Mouse (Mus musculus) embryonic facial prominence, embryonic 14.5 days (tissue): ENCODE measurements at regions not wholly inside any gene's neighbourhood (a gene's known extent, or its start where the extent isn't known, plus 50 kb on each side); places are given as distances from the start of the nearest gene placed in this dataset. TPM values are rescaled to one million over a fixed set of nuclear protein-coding genes. Genes with fewer than 3 reads are reported as not detected.

Source experiments
- ATAC-seq: fragments of 200-750 bp; cut with Nextera tagmentation; 2 replicates; pipeline ENCODE4 v1.8.0; 2017; ENCODE audit warnings: low read depth, moderate number of reproducible peaks, moderate TSS enrichment
- DNase-seq: peaks from one replicate; pipeline ENCODE4 v3.0.0-alpha.2; 2015; ENCODE audit warnings: low spot score
- H3K27ac ChIP-seq: fragments of 300-500 bp; sonication (generic); replicated peaks from 2 replicates; pipeline ENCODE4 v1.5.1; 2014; ENCODE audit warnings: low read depth, mild to moderate bottlenecking, low read length, moderate library complexity
- H3K27me3 ChIP-seq: fragments of 300-500 bp; sonication (generic); replicated peaks from 2 replicates; pipeline ENCODE4 v1.6.1; 2014; ENCODE audit warnings: low read length; ENCODE audit not compliant: control insufficient read depth, insufficient read depth
- H3K36me3 ChIP-seq: fragments of 300-500 bp; sonication (generic); 2 replicates; pipeline ENCODE4 v1.6.1; 2014; ENCODE audit warnings: low read length, mixed read lengths; ENCODE audit not compliant: control insufficient read depth, insufficient read depth
- H3K4me1 ChIP-seq: fragments of 300-500 bp; sonication (generic); 2 replicates; pipeline ENCODE4 v1.6.1; 2014; ENCODE audit warnings: antibody characterized with exemption, low read length; ENCODE audit not compliant: control insufficient read depth, insufficient read depth
- H3K4me2 ChIP-seq: fragments of 300-500 bp; sonication (generic); 2 replicates; pipeline ENCODE4 v1.6.1; 2014; ENCODE audit warnings: low read depth, mild to moderate bottlenecking, low read length, moderate library complexity, mixed read lengths
- H3K4me3 ChIP-seq: fragments of 300-500 bp; sonication (generic); 2 replicates; pipeline ENCODE4 v1.5.1; 2014; ENCODE audit warnings: low read depth, mild to moderate bottlenecking, low read length
- H3K9ac ChIP-seq: fragments of 300-500 bp; sonication (generic); 2 replicates; pipeline ENCODE4 v1.6.1; 2014; ENCODE audit warnings: low read depth, mild to moderate bottlenecking, low read length, moderate library complexity, mixed read lengths
- H3K9me3 ChIP-seq: fragments of 300-500 bp; sonication (generic); 2 replicates; pipeline ENCODE4 v1.6.1; 2016; ENCODE audit warnings: low read length; ENCODE audit not compliant: control insufficient read depth
- WGBS: fragments of 180-500 bp; shearing (Covaris S2); extraction: QIAGEN DNeasy Blood & Tissue Kit; methylation state at CpG from one replicate; pipeline ENCODE4 v1.1.7; 2014; 5-methylcytosine and 5-hydroxymethylcytosine counted together
- microRNA-seq: library from miRNA; unstranded; fragments of <30 nt; microRNA quantifications from one replicate; pipeline ENCODE4, GENCODE M21; 2016; ENCODE audit warnings: borderline number of aligned reads

DNA sequence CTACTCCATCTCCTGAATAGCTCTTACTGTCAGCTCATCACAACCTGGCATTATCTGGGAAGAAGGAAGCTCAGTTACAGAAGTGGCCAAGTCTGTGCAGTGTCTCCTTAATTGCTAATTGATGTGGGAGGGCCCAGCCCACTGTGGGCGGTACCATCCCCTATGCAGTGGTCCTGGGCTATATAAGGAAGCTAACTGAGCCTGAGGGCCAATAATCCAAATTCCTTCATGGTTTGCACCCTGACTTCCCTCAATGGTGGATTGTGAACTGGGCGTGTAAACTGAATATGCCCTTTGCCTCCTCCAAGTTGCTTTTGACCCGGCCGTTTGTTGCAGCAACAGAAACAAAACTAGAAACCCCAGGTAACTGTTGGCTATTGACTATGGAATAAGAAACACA lies 57.8 kb upstream of the Pmfbp1 start:
- Histone ChIP-seq H3K4me1 (no peaks in the 10 kb centered on the region), H3K9ac (no peak overlapping the region), H3K27me3 (no peaks in the 10 kb centered on the region), H3K27ac (no peak overlapping the region), H3K36me3 (no peaks in the 10 kb centered on the region), H3K4me2 (no peak overlapping the region), H3K9me3 (no peaks in the 10 kb centered on the region), H3K4me3 (no peak overlapping the region)
- 92% methylated on average over 4 of the region's 4 CpGs for WGBS
- DNase-seq (no peak), ATAC-seq (no peak)

DNA sequence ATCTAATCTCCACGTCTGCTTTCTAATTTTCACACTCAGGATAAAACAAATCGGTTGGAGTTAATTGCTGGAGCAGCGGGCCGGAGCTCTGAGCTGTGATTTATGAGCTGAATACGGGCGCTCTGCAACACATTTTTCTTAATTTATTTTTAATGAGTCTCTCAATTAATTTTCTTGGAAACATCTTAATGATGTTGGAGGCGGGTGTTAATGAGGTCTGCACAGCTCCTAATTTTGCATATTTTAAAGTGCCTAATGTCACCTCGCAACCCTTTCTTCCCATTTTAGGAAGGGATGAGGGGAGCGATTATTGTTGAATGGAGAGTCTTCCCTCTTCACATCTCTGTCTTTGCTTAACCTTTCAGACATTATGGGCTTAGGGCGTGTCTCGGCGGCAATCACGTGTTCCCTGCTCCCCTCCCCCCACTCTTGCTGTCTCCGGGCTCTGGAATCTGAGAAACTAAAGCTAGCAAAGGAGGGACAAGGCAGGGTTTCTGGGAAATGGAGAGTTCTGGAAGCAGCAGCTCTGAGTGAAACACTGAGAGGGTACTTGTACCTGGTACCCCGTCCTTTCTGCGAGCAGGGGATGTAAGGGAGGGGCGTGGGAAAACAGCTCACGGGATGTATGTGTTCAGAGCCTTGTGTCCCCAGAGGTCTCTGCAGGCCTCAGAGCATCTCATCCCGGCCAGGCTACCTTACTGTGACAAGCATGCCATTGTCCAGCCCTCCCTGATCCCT lies 56.8 kb upstream of the Pmfbp1 start:
- Histone ChIP-seq H3K9ac (no peak overlapping the region), H3K27ac (no peak overlapping the region), H3K27me3 (no peaks in the 10 kb centered on the region), H3K4me2 (peak overlapping the region; percentile 34), H3K36me3 (no peaks in the 10 kb centered on the region), H3K9me3 (no peaks in the 10 kb centered on the region), H3K4me1 (no peaks in the 10 kb centered on the region), H3K4me3 (no peak overlapping the region)
- peak; percentile 40 for DNase-seq
- WGBS, result 51% methylated on average over 19 of the region's 19 CpGs
- ATAC-seq, result no peak

DNA sequence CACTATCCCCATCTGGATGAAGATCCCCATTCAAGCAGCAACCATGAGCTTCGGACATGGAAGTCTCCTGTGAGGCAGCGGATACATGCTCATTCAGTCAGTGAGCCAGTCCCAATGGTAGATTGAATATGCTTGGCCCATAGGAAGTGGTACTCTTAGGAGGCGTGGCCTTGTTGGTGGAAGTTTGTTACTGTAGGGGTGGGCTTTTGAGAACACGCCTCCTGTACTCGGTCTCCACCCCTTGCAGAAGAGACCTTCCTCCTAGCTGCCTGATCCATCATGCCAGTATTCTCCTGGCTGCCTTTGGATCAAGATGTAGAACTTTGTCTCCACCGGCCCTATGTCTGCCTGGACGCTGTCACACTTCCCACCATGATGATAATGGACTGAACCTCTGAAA lies 55.3 kb upstream of the Pmfbp1 start:
- Histone ChIP-seq H3K9ac (no peak overlapping the region), H3K27me3 (no peaks in the 10 kb centered on the region), H3K36me3 (no peaks in the 10 kb centered on the region), H3K27ac (no peak overlapping the region), H3K4me1 (no peaks in the 10 kb centered on the region), H3K4me3 (no peak overlapping the region), H3K9me3 (no peaks in the 10 kb centered on the region), H3K4me2 (no peak overlapping the region)
- ATAC-seq, result no peak
- no peak for DNase-seq
- 96% methylated on average over 7 of the region's 7 CpGs for WGBS

Small RNAs in the stretch of these regions (microRNA-seq; reads per million reads assigned to microRNA genes)
- gene Gm23163, result not detected
